Mouse (Mus musculus) CH12.LX (cell line): ENCODE measurements around the gene Ttc33.

Experiments used
- CHD1 ChIP-seq: IDR thresholded peaks from 2 replicates; pipeline ENCODE4 v1.6.1; 2012; ENCODE audit warnings: low read depth, low read length, improper control_type of control experiment, inconsistent platforms
- ETS1 ChIP-seq: conservative IDR thresholded peaks from 2 replicates; pipeline ENCODE4 v1.6.1; 2012; ENCODE audit warnings: low read depth, mild to moderate bottlenecking, inconsistent platforms, low read length, improper control_type of control experiment, moderate library complexity
- GABPA ChIP-seq: IDR thresholded peaks from 2 replicates; pipeline ENCODE4 v1.6.1; 2012; ENCODE audit warnings: low read depth, low read length, improper control_type of control experiment, inconsistent platforms; ENCODE audit not compliant: insufficient replicate concordance
- KAT2A ChIP-seq: IDR thresholded peaks from 2 replicates; pipeline ENCODE4 v1.6.1; 2012; ENCODE audit warnings: low read length, improper control_type of control experiment, inconsistent platforms; ENCODE audit not compliant: insufficient replicate concordance
- PAX5 ChIP-seq: IDR thresholded peaks from 2 replicates; pipeline ENCODE4 v1.6.1; 2012; ENCODE audit warnings: low read length, inconsistent platforms, mixed read lengths
- POLR2A ChIP-seq: IDR thresholded peaks from 2 replicates; pipeline ENCODE4 v1.6.1; 2011; ENCODE audit warnings: low read depth, mild to moderate bottlenecking, improper control_type of control experiment, low read length
- RCOR1 ChIP-seq: conservative IDR thresholded peaks from 2 replicates; pipeline ENCODE4 v1.6.1; 2012; ENCODE audit warnings: low read depth, mild to moderate bottlenecking, inconsistent platforms, low read length, improper control_type of control experiment
- UBTF ChIP-seq: IDR thresholded peaks from 2 replicates; pipeline ENCODE4 v1.6.1; 2012; ENCODE audit warnings: low read depth, mild to moderate bottlenecking, inconsistent platforms, low read length, improper control_type of control experiment, moderate library complexity

DNA sequence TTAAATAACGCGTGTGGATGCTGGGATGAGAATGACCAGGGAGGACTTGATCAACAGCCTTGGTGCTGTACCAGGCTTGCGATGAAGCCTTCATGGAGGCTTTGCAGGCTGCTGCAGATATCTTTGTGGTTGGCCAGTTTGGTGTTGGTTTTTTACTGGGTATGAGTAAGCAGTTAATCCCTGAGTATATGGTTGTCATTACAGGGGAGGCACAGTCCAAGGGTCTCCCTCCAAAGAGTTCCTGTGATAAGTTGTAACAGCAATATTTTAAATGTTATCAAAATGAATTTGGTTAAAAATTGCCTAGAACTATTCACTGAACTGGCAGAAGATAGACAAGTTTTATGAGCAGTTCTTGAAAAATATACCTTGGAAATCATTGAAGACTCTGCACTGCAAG lies 23.8 kb downstream of the Ttc33 start:
- TF ChIP-seq RCOR1 (no peak), PAX5 (no peak), CHD1 (no peak), POLR2A (no peak), UBTF (no peak), GABPA (no peak), ETS1 (no peak), KAT2A (no peak)
